Mouse (Mus musculus) erythroblast, embryonic 14.5 days (primary cell): Measurements from ENCODE around the gene Orai3. TPM values are rescaled to one million over a fixed set of nuclear protein-coding genes. Genes with fewer than 3 reads are reported as not detected.

ENCODE experiments used
- H3K27me3 ChIP-seq: 2 replicates; pipeline ENCODE4 v1.6.1; 2012; ENCODE audit warnings: inconsistent platforms; ENCODE audit not compliant: control insufficient read depth
- H3K36me3 ChIP-seq: 2 replicates; pipeline ENCODE4 v1.6.1; 2012; ENCODE audit warnings: mild to moderate bottlenecking, inconsistent platforms; ENCODE audit not compliant: control insufficient read depth
- H3K4me1 ChIP-seq: 2 replicates; pipeline ENCODE4 v1.6.1; 2012; ENCODE audit warnings: inconsistent platforms; ENCODE audit not compliant: control insufficient read depth
- H3K4me3 ChIP-seq: replicated peaks from 2 replicates; pipeline ENCODE3; 2012; ENCODE audit warnings: moderate library complexity, mild to moderate bottlenecking, inconsistent platforms
- H3K9me3 ChIP-seq: 2 replicates; pipeline ENCODE4 v1.6.1; 2012; ENCODE audit warnings: low read length, inconsistent platforms, mixed read lengths; ENCODE audit not compliant: control insufficient read depth
- GATA1 ChIP-seq: IDR thresholded peaks from 2 replicates; pipeline ENCODE4 v1.6.1; 2012; ENCODE audit warnings: low read length, inconsistent platforms, mixed read lengths
- TAL1 ChIP-seq: IDR thresholded peaks from 3 replicates; pipeline ENCODE4 v1.6.1; 2012; ENCODE audit warnings: low read length, inconsistent platforms, mixed read lengths
- polyA plus RNA-seq: library from polyadenylated mRNA; stranded (reverse); fragments of >175 nt; gene quantifications from 2 replicates; pipeline ENCODE4 v1.2.3, GENCODE M21; 2012

Gene Orai3
- polyA plus RNA-seq, 1 experiment: 0.44 TPM

GRCm38 (mm10) chr7:127759716-127760115, 9.9 kb upstream of the Orai3 start:
- peaks cover 19% of the 10 kb centered on the region for H3K4me1 ChIP-seq

GRCm38 (mm10) chr7:127760478-127760877, 9.1 kb upstream of the Orai3 start:
- Histone ChIP-seq H3K4me1 (peaks cover 23% of the 10 kb centered on the region), H3K27me3 (no peaks in the 10 kb centered on the region), H3K4me3 (no peak overlapping the region), H3K36me3 (peaks cover 14% of the 10 kb centered on the region), H3K9me3 (no peaks in the 10 kb centered on the region)
- no peak for TF ChIP-seq TAL1
- TF ChIP-seq GATA1: no peak

More at GRCm38 (mm10) chr7:127759716-127760115, 9.9 kb upstream of the Orai3 start:
- Histone ChIP-seq H3K9me3 (no peaks in the 10 kb centered on the region), H3K27me3 (no peaks in the 10 kb centered on the region), H3K36me3 (peaks cover 16% of the 10 kb centered on the region), H3K4me3 (no peak overlapping the region)
- TF ChIP-seq TAL1: no peak
- TF ChIP-seq GATA1: no peak

GRCm38 (mm10) chr7:127761026-127761425, 8.6 kb upstream of the Orai3 start:
- H3K4me1 ChIP-seq: peaks cover 28% of the 10 kb centered on the region
- H3K9me3 ChIP-seq: no peaks in the 10 kb centered on the region
- H3K27me3 ChIP-seq: no peaks in the 10 kb centered on the region
- peaks cover 14% of the 10 kb centered on the region for H3K36me3 ChIP-seq
- H3K4me3 ChIP-seq: no peak overlapping the region
- TF ChIP-seq TAL1 (no peak), GATA1 (no peak)

GRCm38 (mm10) chr7:127763642-127764041, 6.0 kb upstream of the Orai3 start:
- no peaks in the 10 kb centered on the region for H3K27me3 ChIP-seq
- TF ChIP-seq GATA1 (no peak), TAL1 (no peak)
- H3K36me3 ChIP-seq: peaks cover 19% of the 10 kb centered on the region
- peaks cover 52% of the 10 kb centered on the region for H3K4me1 ChIP-seq
- no peak overlapping the region for H3K4me3 ChIP-seq
- H3K9me3 ChIP-seq: no peaks in the 10 kb centered on the region

GRCm38 (mm10) chr7:127765756-127766155, 3.9 kb upstream of the Orai3 start:
- Histone ChIP-seq H3K36me3 (peaks cover 19% of the 10 kb centered on the region), H3K4me1 (peaks cover 64% of the 10 kb centered on the region), H3K9me3 (no peaks in the 10 kb centered on the region), H3K4me3 (no peak overlapping the region), H3K27me3 (peaks cover 2% of the 10 kb centered on the region; the same call in 1 of the 2 replicates)
- TF ChIP-seq GATA1 (no peak), TAL1 (no peak)

- H3K36me3 ChIP-seq: peaks cover 15% of the 10 kb centered on the region
These were observed 2.6 kb upstream of the Orai3 start for GRCm38 (mm10) chr7:127766851-127767609.

GRCm38 (mm10) chr7:127767671-127768345, 1.8 kb upstream of the Orai3 start:
- no peak for TF ChIP-seq GATA1
- no peak for TF ChIP-seq TAL1
- peaks cover 11% of the 10 kb centered on the region for H3K36me3 ChIP-seq
- peak overlapping the region; percentile 74 for H3K4me3 ChIP-seq
- H3K9me3 ChIP-seq: no peaks in the 10 kb centered on the region
- peaks cover 2% of the 10 kb centered on the region; the same call in 1 of the 2 replicates for H3K27me3 ChIP-seq
- peaks cover 75% of the 10 kb centered on the region for H3K4me1 ChIP-seq

More at GRCm38 (mm10) chr7:127766851-127767609, 2.6 kb upstream of the Orai3 start:
- Histone ChIP-seq H3K4me3 (peak overlapping the region; percentile 74), H3K27me3 (peaks cover 2% of the 10 kb centered on the region; the same call in 1 of the 2 replicates), H3K9me3 (no peaks in the 10 kb centered on the region), H3K4me1 (peaks cover 70% of the 10 kb centered on the region)
- peak; percentile 87 for TF ChIP-seq GATA1
- TF ChIP-seq TAL1: peak; percentile 83

GRCm38 (mm10) chr7:127768346-127768996, 1.1 kb upstream of the Orai3 start:
- no peaks in the 10 kb centered on the region for H3K9me3 ChIP-seq
- peaks cover 9% of the 10 kb centered on the region for H3K36me3 ChIP-seq
- no peak for TF ChIP-seq TAL1
- no peak for TF ChIP-seq GATA1
- peaks cover 77% of the 10 kb centered on the region for H3K4me1 ChIP-seq
- peaks cover 2% of the 10 kb centered on the region; the same call in 1 of the 2 replicates for H3K27me3 ChIP-seq
- H3K4me3 ChIP-seq: peak overlapping the region; percentile 74
